Mouse (Mus musculus) right cerebral cortex, postnatal 10 days (tissue): Measurements from ENCODE around the gene Lsm4.

Source experiments
- DNase-seq, 2 experiments: peaks; one replicate each; pipeline ENCODE4 v3.0.0; 2021; ENCODE audit warnings: low spot score in 2 of 2

Gene Lsm4

DNA sequence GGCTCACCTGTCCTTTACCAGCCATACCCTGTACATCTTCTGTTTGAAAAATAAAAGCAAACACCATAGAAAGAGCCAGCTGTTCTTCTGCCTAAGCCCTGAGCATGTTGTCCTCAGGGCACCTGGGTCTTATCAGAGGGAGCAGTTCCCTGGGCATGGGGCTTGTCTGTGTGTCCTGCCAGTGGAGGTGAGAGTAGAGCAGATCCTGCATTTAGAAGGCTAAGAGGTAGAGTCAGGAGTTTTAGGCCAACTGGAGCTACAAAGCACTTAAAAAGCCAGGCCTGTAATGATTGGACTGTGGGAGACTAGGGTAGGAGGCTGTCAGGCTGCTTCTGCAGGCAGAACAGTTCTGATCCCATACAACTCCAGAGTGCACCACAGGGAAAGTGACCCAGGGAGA, 5.6 kb downstream of the Lsm4 start:
- no peak for DNase-seq

DNA sequence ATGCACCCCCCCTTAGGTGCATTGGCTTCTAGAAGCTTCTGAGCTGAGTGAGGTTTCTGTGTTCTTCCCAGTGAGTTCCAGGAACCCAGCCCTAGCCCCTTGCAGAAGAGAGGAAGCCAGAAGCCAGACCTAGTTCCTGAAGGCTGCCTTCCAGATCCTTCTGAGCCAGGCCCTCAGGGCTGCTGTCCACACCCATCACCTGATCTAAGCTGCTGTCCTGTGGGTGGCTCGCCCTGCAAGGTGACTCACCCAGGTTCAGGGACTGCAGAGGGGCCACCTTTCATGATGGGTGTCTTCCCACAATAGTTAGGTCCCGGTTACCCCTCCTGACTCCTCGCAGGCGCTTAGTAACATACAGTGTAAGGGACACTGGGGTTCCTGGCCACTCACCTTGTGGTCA, 6.4 kb downstream of the Lsm4 start:
- no peak for DNase-seq

DNA sequence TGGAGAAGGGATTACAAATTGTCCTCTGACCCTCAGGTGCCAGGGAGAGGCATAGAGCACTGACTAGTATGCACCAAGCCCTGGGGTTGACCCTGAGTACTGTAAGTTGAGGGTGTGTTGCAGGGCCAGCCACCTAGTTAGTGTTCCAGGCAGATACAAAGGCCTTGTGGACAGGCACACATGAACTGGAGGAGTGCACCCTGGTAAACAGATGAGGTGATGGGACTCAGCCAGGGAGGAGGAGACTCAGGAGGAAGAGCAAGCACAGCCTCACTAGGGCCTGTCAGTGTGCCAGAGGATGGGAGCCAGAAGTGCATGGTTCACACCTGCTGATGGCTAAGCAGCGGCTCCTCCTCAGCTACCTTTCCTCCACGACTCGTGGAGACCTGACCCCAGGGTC, 7.0 kb downstream of the Lsm4 start:
- no peak for DNase-seq

GRCm38 (mm10) chr8:70681410-70681809, 8.4 kb downstream of the Lsm4 start:
- no peak for DNase-seq

DNA sequence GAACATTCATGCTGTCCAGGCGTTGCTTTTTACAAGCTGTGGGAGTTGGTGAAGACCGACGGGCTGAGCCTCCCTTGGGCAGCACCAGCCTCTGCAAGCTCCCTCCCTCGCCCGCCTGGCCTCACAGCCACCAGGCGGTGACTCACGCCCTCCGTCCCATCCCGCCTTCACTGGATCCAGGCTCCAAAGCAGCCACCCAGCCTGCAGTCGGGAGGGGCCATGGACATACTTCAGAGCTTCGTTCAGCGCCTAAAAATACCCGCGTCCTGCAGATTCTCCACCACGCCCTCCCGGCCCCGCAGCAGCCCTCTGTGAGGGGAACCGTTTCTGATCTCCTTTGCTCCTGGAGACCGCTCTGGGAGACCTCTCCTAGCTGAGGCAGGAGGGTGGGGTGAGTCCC, 9.1 kb downstream of the Lsm4 start:
- no peak for DNase-seq

DNA sequence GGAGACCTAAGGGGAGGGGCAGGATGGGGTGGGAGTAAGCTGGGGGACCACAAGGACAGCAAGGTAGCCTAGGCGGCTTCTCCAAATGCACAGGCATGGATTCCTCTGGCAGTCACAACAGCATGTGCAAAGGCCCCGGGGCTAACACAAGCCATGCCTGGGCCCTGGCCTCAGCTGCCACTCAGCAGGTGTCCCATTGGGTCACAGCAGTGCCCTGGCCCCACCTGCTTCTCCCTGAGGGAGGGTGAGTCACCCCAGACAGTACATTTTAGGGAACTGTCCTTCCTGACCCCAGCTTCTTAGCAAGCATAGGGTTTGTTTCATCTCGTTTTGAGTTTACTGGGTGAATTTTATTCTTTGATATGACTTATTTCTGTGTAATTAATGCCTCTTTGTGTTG, 9.6 kb downstream of the Lsm4 start:
- no peak for DNase-seq

GRCm38 (mm10) chr8:70684291-70684690, 11.2 kb downstream of the Lsm4 start:
- peak; percentile 80 to 92 for DNase-seq

- no peak for DNase-seq
Observed at GRCm38 (mm10) chr8:70687576-70687975, 14.5 kb downstream of the Lsm4 start.

- DNase-seq: no peak
Observed at GRCm38 (mm10) chr8:70688136-70688535, 15.1 kb downstream of the Lsm4 start.

- DNase-seq: no peak
Observed at GRCm38 (mm10) chr8:70689892-70690390, 16.9 kb downstream of the Lsm4 start.

- no peak for DNase-seq
Observed at GRCm38 (mm10) chr8:70691230-70691629, 18.2 kb downstream of the Lsm4 start.

DNA sequence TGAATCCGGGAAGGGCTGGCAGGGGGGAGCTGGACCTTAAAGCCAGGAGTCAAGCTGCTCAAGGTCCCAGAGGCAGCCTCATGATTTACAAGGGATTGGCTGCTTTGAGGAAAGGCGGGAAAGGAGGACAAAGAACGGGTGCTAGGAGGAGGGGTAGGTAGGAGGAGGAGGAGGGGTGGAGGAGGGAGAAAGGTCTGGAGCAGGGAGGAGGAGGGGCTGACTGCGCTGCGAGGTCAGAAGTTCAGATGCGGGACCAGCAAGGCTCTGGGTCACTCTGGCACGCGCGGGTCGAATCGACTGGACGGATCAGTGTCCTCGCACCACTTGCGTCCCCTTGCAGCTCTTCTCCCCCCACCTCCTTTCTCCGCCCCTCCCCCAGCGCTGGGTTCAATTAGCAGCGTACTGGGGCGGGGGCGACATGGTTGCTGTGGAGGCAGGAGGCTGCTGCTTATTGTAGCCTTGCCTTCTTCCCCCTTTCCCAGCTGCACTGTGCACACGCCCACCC, 18.7 kb downstream of the Lsm4 start:
- DNase-seq: peak in 1 of 2 experiments; percentile 65

DNA sequence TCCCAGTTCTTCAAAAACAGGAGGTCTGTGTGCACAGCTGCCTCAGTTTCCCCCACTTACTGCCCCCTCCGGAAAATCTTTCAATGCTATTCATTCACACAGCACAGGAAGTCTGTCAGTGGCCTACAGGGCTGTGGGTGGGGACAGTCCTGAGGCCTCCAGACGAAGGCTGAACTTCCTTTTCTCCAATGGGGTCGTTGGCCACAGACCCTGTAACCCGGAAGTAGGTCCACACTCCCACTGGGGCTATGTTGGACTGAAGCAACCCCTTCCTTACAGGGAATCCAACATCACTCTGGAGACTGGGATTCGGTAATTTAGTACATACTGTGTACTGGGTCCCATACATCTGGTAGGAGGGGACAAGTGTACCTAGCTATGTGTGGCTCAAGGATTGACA, 20.6 kb downstream of the Lsm4 start:
- no peak for DNase-seq

- DNase-seq: no peak
Observed at GRCm38 (mm10) chr8:70695318-70696018, 22.4 kb downstream of the Lsm4 start.

DNA sequence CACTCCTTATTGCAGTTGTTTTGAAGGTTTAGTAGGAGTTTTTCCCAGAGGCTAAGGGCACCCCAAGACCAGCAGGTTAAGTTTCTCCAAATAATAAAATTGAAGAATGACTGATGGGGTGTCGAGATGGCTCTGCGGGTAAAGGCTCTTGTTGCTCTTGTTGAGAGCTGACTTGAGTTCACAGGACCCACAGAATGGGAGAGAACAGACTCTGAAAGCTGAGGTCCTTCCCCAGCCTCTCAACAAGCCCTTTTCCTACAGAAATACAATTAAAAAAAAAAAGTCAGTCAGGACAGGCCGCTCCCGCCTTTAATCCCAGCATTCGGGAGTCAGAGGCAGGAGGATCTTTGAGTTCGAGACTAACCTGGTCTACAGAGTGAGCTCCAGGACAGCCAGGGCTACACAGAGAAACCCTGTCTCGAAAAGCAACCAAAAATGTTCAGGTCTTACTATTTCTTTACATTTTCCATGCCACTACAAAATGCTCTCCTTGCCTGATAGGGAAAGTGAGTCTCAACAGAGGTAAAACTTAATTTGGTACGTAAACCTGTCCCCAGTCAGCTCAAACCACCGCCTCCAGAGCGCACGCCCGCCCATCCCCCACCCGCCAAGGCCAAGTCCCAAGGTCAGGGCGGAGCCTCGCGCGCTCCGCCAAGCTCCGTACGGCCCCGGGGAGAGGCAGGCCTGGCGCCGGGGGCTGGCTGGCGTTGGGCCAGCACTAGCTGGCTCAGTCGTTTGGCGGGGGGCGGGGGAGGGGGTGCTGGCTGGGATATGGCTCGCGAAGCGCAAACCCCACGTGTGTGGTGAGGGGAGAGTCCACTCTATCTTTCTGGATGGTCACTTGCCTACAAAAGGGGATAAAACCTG, 23.2 kb downstream of the Lsm4 start:
- DNase-seq: peak in 1 of 2 experiments; percentile 67

- no peak for DNase-seq
Observed at GRCm38 (mm10) chr8:70696946-70697345, 23.9 kb downstream of the Lsm4 start.

DNA sequence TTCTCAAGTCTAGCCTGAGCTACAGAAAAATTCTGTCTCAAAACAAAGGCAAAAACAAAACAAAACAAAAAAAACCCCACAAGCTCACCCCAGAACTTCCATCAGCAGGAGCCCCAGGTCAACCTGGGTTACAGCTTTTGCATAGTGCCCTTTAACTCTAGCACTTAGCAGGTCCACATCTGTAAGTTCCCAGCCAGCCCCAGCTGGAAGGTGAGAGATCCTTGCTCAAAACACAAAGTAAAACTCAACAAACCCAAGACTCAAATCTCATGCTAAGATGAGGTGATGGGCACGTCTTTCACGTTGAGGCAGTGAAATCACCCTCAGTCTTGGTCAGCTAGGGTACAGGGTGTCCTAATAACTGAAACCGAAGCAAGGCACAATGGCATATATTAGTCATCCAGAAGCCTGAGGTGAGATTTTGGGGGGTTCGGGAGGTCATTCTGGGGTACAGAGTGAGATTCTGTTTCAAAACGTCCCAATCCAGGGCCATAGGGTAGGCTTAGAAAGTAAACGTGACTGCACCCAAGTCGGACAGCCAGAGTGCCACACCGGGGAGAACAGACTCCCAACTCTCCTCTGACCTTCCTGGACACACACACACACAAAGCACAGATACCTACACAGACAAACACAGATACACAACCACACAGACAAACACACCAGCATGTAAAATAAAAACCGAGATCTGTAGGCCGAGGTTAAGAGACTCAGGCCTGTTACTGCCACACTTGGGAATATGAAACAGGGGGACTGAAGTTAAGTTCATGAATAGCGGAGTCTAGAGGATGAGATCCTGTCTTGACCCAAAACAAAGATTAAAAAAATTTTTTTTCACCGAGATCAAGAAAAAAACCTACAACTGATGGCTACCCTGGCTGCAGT, 24.6 kb downstream of the Lsm4 start:
- DNase-seq: no peak

DNA sequence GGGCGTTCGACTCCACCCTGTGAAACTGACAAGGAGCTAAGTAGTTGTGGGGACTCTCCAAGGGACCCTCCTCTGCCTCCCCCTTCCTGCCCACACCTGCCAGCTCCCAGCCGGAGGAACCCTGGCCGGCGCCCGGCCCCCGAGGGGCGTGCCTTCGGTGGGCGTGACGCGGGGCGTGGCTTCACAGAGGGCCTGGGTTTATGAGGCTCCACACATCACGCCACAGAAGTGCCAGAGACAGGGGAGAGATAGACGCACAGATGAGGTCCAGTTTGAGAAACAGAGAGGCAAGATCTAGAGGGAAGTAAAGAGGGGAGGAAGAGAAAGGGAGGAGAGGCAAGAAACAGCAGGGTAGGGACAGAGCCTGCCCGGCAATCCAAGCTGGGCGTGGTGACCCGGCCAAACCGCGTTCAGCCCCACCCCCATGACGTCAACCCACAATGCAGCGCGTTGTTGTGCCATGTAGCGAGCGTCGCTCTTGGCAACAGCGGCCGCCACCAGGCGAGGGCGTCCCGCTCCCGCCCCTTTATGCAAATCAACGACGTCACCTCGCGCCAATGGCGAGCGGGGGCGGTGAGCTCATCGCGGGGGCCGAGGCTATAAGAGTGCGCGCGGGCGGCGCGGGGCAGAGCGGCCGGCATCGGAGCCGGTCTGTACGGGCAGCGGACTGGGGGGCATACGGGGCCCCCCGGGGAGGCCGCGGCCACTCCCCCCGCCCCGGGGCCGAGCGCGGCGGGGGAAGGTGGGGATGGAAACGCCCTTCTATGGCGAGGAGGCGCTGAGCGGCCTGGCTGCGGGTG, 25.5 kb downstream of the Lsm4 start, which contains the start of gene Jund:
Jund (plus strand) TSS at position 640 of the 800 bp plus-strand sequence.
- peak; percentile 99 for DNase-seq

DNA sequence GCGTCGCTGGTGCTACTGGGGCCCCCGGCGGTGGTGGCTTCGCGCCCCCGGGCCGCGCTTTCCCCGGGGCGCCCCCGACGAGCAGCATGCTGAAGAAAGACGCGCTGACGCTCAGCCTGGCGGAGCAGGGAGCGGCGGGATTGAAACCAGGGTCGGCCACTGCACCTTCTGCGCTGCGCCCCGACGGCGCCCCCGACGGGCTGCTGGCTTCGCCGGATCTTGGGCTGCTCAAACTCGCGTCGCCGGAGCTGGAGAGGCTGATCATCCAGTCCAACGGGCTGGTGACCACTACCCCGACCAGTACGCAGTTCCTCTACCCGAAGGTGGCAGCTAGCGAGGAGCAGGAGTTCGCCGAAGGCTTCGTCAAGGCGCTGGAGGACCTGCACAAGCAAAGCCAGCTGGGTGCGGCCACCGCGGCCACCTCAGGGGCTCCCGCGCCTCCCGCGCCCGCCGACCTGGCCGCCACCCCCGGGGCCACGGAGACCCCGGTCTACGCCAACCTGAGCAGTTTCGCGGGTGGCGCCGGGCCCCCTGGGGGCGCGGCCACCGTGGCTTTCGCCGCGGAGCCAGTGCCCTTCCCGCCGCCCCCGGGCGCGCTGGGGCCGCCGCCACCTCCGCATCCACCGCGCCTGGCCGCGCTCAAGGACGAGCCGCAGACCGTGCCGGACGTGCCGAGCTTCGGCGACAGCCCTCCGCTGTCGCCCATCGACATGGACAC, 26.2 kb downstream of the Lsm4 start:
- peak in 1 of 2 experiments; percentile 72 for DNase-seq
